In genomic region chr13:44272746-44273524, GRCm38 (mm10) we compare ENCODE assay signal across 20 mouse cellular contexts.
DNase-seq lines count a peak whose midpoint lies in the region; ATAC-seq and TF ChIP-seq lines count a peak whose summit lies in the region.
"Had no signal": no experiment of that assay in that cellular context is flagged by ENCODE, and none has a peak within 500 bp of the region (broad histone marks: within the 10 kb centered on the region; RNA-seq: fewer than 3 reads in every experiment).

No protein-coding gene starts in this region.

- WGBS in embryonic facial prominence, embryonic 11.5 days, result 64% methylated on average over 16 of the region's 16 CpGs
- 71% methylated on average over 16 of the region's 16 CpGs for WGBS in embryonic facial prominence, embryonic 10.5 days
- 37% methylated on average over 16 of the region's 16 CpGs for WGBS in lung, embryonic 15.5 days
- WGBS in embryonic facial prominence, embryonic 13.5 days, result 51% methylated on average over 16 of the region's 16 CpGs
- 58% methylated on average over 16 of the region's 16 CpGs for WGBS in intestine, postnatal 0 days

- no peaks in the 10 kb centered on the region for H3K36me3 ChIP-seq in embryonic facial prominence, embryonic 11.5 days (replicated peaks; ENCODE audit: control insufficient read depth, insufficient read depth, low read depth, low read length)
- H3K36me3 ChIP-seq in embryonic facial prominence, embryonic 10.5 days (replicated peaks), result no peaks in the 10 kb centered on the region
- no peaks in the 10 kb centered on the region for H3K36me3 ChIP-seq in lung, embryonic 15.5 days
- no peaks in the 10 kb centered on the region for H3K36me3 ChIP-seq in embryonic facial prominence, embryonic 13.5 days
- no peaks in the 10 kb centered on the region for H3K36me3 ChIP-seq in intestine, postnatal 0 days (ENCODE audit: control insufficient read depth, insufficient read depth)
- H3K36me3 ChIP-seq: midbrain, embryonic 13.5 days; neural tube, embryonic 12.5 days had no signal

- no peak for TF ChIP-seq CTCF in intestine, postnatal 0 days (IDR thresholded peaks at IDR 0.05; ENCODE audit: low read depth)

- H3K9me3 ChIP-seq in embryonic facial prominence, embryonic 11.5 days (replicated peaks; ENCODE audit: control insufficient read depth, low read length), result no peaks in the 10 kb centered on the region
- H3K9me3 ChIP-seq in embryonic facial prominence, embryonic 10.5 days, result no peaks in the 10 kb centered on the region
- no peaks in the 10 kb centered on the region for H3K9me3 ChIP-seq in lung, embryonic 15.5 days
- H3K9me3 ChIP-seq in embryonic facial prominence, embryonic 13.5 days, result no peaks in the 10 kb centered on the region
- H3K9me3 ChIP-seq in intestine, postnatal 0 days (ENCODE audit: control insufficient read depth), result no peaks in the 10 kb centered on the region
- H3K9me3 ChIP-seq: forebrain, embryonic 13.5 days; midbrain, embryonic 13.5 days; neural tube, embryonic 12.5 days had no signal

- no peaks in the 10 kb centered on the region for H3K27me3 ChIP-seq in embryonic facial prominence, embryonic 11.5 days (ENCODE audit: control insufficient read depth, insufficient read depth, low read length)
- H3K27me3 ChIP-seq in embryonic facial prominence, embryonic 10.5 days (replicated peaks; ENCODE audit: low read depth, poor library complexity, severe bottlenecking), result peaks cover 8% of the 10 kb centered on the region; the same call in 1 of the 2 replicates
- no peaks in the 10 kb centered on the region for H3K27me3 ChIP-seq in lung, embryonic 15.5 days
- no peaks in the 10 kb centered on the region for H3K27me3 ChIP-seq in embryonic facial prominence, embryonic 13.5 days
- no peaks in the 10 kb centered on the region for H3K27me3 ChIP-seq in intestine, postnatal 0 days (replicated peaks; ENCODE audit: control insufficient read depth, insufficient read depth, low read length)
- H3K27me3 ChIP-seq: forebrain, embryonic 13.5 days; midbrain, embryonic 13.5 days; neural tube, embryonic 12.5 days had no signal

- DNase-seq in embryonic facial prominence, embryonic 11.5 days (ENCODE audit: low spot score), result peak; percentile 35
- no peak for DNase-seq in embryonic facial prominence, embryonic 10.5 days (ENCODE audit: low spot score)
- no peak for DNase-seq in lung, adult 18-20 months
- DNase-seq in B cell, adult 2 months, result no peak
- DNase-seq: adrenal gland, postnatal 14 days; cerebellum, adult 8-10 months; heart, postnatal 4 days; kidney, adult 11 months; kidney, postnatal 36 days; layer of hippocampus, postnatal 36 days; right cerebral cortex, postnatal 14 days; thymus, postnatal 25 days had no signal

- H3K27ac ChIP-seq in embryonic facial prominence, embryonic 11.5 days (replicated peaks; ENCODE audit: low read depth, low read length), result no peak overlapping the region
- no peak overlapping the region for H3K27ac ChIP-seq in embryonic facial prominence, embryonic 10.5 days (replicated peaks)
- peak overlapping the region; percentile 31; the same call in 1 of the 2 replicates for H3K27ac ChIP-seq in lung, embryonic 15.5 days
- H3K27ac ChIP-seq in embryonic facial prominence, embryonic 13.5 days, result no peak overlapping the region
- no peak overlapping the region for H3K27ac ChIP-seq in intestine, postnatal 0 days (ENCODE audit: low read depth, low read length)
- H3K27ac ChIP-seq: forebrain, embryonic 13.5 days; hindbrain, embryonic 14.5 days; midbrain, embryonic 13.5 days; neural tube, embryonic 12.5 days had no signal

- no peak overlapping the region for H3K9ac ChIP-seq in embryonic facial prominence, embryonic 11.5 days (replicated peaks; ENCODE audit: low read length)
- H3K9ac ChIP-seq in lung, embryonic 15.5 days, result no peak overlapping the region
- H3K9ac ChIP-seq in embryonic facial prominence, embryonic 13.5 days, result no peak overlapping the region
- no peak overlapping the region for H3K9ac ChIP-seq in intestine, postnatal 0 days (ENCODE audit: low read depth, low read length)
- H3K9ac ChIP-seq: forebrain, embryonic 13.5 days; hindbrain, embryonic 14.5 days; midbrain, embryonic 13.5 days; neural tube, embryonic 12.5 days had no signal

- no peak overlapping the region for H3K4me3 ChIP-seq in embryonic facial prominence, embryonic 11.5 days (ENCODE audit: low read depth, low read length)
- H3K4me3 ChIP-seq in embryonic facial prominence, embryonic 10.5 days, result no peak overlapping the region
- H3K4me3 ChIP-seq in lung, embryonic 15.5 days, result no peak overlapping the region
- H3K4me3 ChIP-seq in embryonic facial prominence, embryonic 13.5 days, result no peak overlapping the region
- H3K4me3 ChIP-seq in intestine, postnatal 0 days (ENCODE audit: low read depth, low read length), result no peak overlapping the region
- H3K4me3 ChIP-seq: erythroblast, embryonic 14.5 days; forebrain, embryonic 13.5 days; midbrain, embryonic 13.5 days; neural tube, embryonic 12.5 days had no signal

- H3K4me2 ChIP-seq in embryonic facial prominence, embryonic 11.5 days (ENCODE audit: low read depth, low read length), result no peak overlapping the region
- peak overlapping the region; percentile 44 for H3K4me2 ChIP-seq in lung, embryonic 15.5 days
- H3K4me2 ChIP-seq in embryonic facial prominence, embryonic 13.5 days, result 0 out of 2 replicates have a peak overlapping the region, but pooled peaks have one; percentile 20
- peak overlapping the region; percentile 32 for H3K4me2 ChIP-seq in intestine, postnatal 0 days (replicated peaks; ENCODE audit: low read depth)
- H3K4me2 ChIP-seq: forebrain, embryonic 13.5 days; hindbrain, embryonic 14.5 days; midbrain, embryonic 13.5 days; neural tube, embryonic 12.5 days had no signal

- ATAC-seq in embryonic facial prominence, embryonic 11.5 days (replicated peaks; ENCODE audit: insufficient number of reproducible peaks, low FRiP score, low TSS enrichment, low read depth), result no peak
- peak; percentile 42; the same call in 1 of the 2 replicates for ATAC-seq in lung, embryonic 15.5 days (ENCODE audit: borderline replicate concordance, extremely low read depth, low FRiP score, low TSS enrichment)
- ATAC-seq in embryonic facial prominence, embryonic 13.5 days (ENCODE audit: insufficient number of reproducible peaks, insufficient read depth, low FRiP score, low TSS enrichment, low read depth), result no peak
- no peak for ATAC-seq in intestine, postnatal 0 days
- ATAC-seq: forebrain, embryonic 13.5 days; midbrain, embryonic 13.5 days had no signal

- H3K4me1 ChIP-seq in embryonic facial prominence, embryonic 11.5 days (ENCODE audit: control insufficient read depth, insufficient read depth, low read length), result no peaks in the 10 kb centered on the region
- H3K4me1 ChIP-seq in embryonic facial prominence, embryonic 10.5 days, result no peaks in the 10 kb centered on the region
- 0 out of 2 replicates have a peak, but pooled peaks cover 3% of the 10 kb centered on the region for H3K4me1 ChIP-seq in lung, embryonic 15.5 days
- peaks cover 9% of the 10 kb centered on the region; the same call in 1 of the 2 replicates for H3K4me1 ChIP-seq in embryonic facial prominence, embryonic 13.5 days
- no peaks in the 10 kb centered on the region for H3K4me1 ChIP-seq in intestine, postnatal 0 days (replicated peaks; ENCODE audit: control insufficient read depth, insufficient read depth, low read length)
- H3K4me1 ChIP-seq: forebrain, embryonic 13.5 days; midbrain, embryonic 13.5 days; neural tube, embryonic 12.5 days had no signal
